12 mouse cellular contexts compared by ENCODE assay signal in the genomic region with DNA sequence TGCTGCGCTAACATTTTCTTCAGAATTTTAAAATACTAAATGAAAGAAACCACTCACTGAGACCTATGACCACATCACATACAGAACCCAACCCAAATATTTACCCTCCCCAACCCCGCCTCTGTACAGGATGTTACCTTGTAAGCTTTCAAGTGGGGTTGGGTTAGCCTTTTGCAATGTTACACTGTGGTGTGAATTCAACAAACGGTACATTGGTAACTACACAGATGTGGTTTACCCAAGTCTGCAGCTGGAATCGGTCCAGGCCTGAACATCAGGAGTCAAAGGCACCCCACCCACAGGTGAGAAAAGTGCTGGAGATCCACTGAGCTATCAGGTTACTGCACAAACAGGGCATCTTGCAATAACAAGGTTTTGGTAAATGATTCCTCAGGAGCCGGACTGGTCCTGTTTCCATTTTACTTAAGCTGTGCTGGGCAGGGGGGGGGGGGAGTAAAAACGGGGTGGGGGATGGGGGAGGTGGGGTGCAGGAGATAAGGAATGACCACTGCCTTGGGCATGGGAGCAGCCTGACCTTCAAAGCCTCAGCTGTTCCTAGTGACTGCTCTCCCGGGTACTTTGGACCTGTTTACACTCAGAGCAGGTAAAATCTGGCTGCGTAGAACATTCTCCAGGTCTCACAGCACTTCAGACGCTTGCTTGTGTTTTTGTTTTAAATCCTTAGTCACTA. TPM values are rescaled to one million over a fixed set of nuclear protein-coding genes. Genes with fewer than 3 reads are reported as not detected.
A peak's percentile ranks its signal among the peaks of the same experiment; 100 is the strongest.
DNase-seq lines count a peak whose midpoint lies in the region; ATAC-seq and TF ChIP-seq lines count a peak whose summit lies in the region.
"Had no signal": no experiment of that assay in that cellular context is flagged by ENCODE, and none has a peak within 500 bp of the region (broad histone marks: within the 10 kb centered on the region; RNA-seq: fewer than 3 reads in every experiment).

No protein-coding gene starts in this region.

- 52% methylated on average over 9 of the region's 9 CpGs for WGBS in intestine, embryonic 16.5 days
- WGBS in liver, adult 2 months = 20% methylated on average over 9 of the region's 9 CpGs

- intact Hi-C loops in heart, postnatal 14 days (cut with DNase I) = no loop called here

- H3K9ac ChIP-seq in intestine, embryonic 16.5 days (ENCODE audit: low read depth, low read length) = no peak overlapping the region
- H3K9ac ChIP-seq in liver, adult 2 months (ENCODE audit: low read depth, low read length) = no peak overlapping the region
- H3K9ac ChIP-seq: hindbrain, embryonic 15.5 days; neural tube, embryonic 13.5 days had no signal

- ATAC-seq in CD4-positive, CD25-positive, alpha-beta regulatory T cell, adult 4 months = peak; percentile 51
- peak; percentile 56 for ATAC-seq in intestine, embryonic 16.5 days

- H3K27ac ChIP-seq in intestine, embryonic 16.5 days (ENCODE audit: low read length) = no peak overlapping the region
- H3K27ac ChIP-seq in liver, adult 2 months (replicated peaks; ENCODE audit: insufficient read depth, low read depth, low read length) = peak overlapping the region; percentile 49
- H3K27ac ChIP-seq: hindbrain, embryonic 15.5 days; macrophage; neural tube, embryonic 13.5 days had no signal

- DNase-seq in liver, adult 2 months (ENCODE audit: extremely low read depth, low read depth, low spot score) = peak; percentile 58
- DNase-seq in naive thymus-derived CD4-positive, alpha-beta T cell, adult 2 months (ENCODE audit: low read depth) = peak; percentile 74
- no peak for DNase-seq in c-Kit-positive CD71-positive TER-119-positive erythroid progenitor cells, embryonic 14.5 days (ENCODE audit: low spot score)
- DNase-seq in heart, postnatal 14 days = no peak
- DNase-seq in retina, postnatal 1 day = no peak
- DNase-seq in cerebellum, adult 11 months = no peak
- DNase-seq: adrenal gland, postnatal 14 days had no signal

- no peak overlapping the region for H3K4me3 ChIP-seq in intestine, embryonic 16.5 days (ENCODE audit: low read length)
- no peak overlapping the region for H3K4me3 ChIP-seq in liver, adult 2 months (ENCODE audit: insufficient read depth, low read depth, low read length)
- H3K4me3 ChIP-seq: hindbrain, embryonic 15.5 days; neural tube, embryonic 13.5 days had no signal

- no peaks in the 10 kb centered on the region for H3K36me3 ChIP-seq in intestine, embryonic 16.5 days (ENCODE audit: control insufficient read depth, insufficient read depth, low read length)
- no peaks in the 10 kb centered on the region for H3K36me3 ChIP-seq in liver, adult 2 months (ENCODE audit: control insufficient read depth, insufficient read depth, low read length)

- TF ChIP-seq CTCF in liver, adult 2 months (IDR thresholded peaks at IDR 0.05; ENCODE audit: low read depth, low read length) = no peak

- no peak for TF ChIP-seq POLR2A in liver, adult 2 months (IDR thresholded peaks at IDR 0.05; ENCODE audit: extremely low read depth, insufficient read depth, low read length)

- no peaks in the 10 kb centered on the region for H3K79me2 ChIP-seq in liver, adult 2 months (ENCODE audit: control insufficient read depth, insufficient read depth, low read length)

- H3K4me1 ChIP-seq in intestine, embryonic 16.5 days (ENCODE audit: control insufficient read depth, insufficient read depth, low read length) = no peaks in the 10 kb centered on the region
- peaks cover 19% of the 10 kb centered on the region for H3K4me1 ChIP-seq in liver, adult 2 months (ENCODE audit: control insufficient read depth, insufficient read depth, low read length)
- H3K4me1 ChIP-seq: hindbrain, embryonic 15.5 days; neural tube, embryonic 13.5 days had no signal

- H3K4me2 ChIP-seq in intestine, embryonic 16.5 days (ENCODE audit: low read depth, low read length) = no peak overlapping the region
- H3K4me2 ChIP-seq: hindbrain, embryonic 15.5 days; neural tube, embryonic 13.5 days had no signal

- H3K9me3 ChIP-seq in intestine, embryonic 16.5 days (ENCODE audit: control insufficient read depth, low read length) = no peaks in the 10 kb centered on the region
- H3K9me3 ChIP-seq: hindbrain, embryonic 15.5 days; neural tube, embryonic 13.5 days had no signal

- H3K27me3 ChIP-seq in intestine, embryonic 16.5 days (replicated peaks; ENCODE audit: control insufficient read depth, insufficient read depth, low read length) = no peaks in the 10 kb centered on the region
- H3K27me3 ChIP-seq in liver, adult 2 months (ENCODE audit: control insufficient read depth, insufficient read depth, low read length) = no peaks in the 10 kb centered on the region
- H3K27me3 ChIP-seq: hindbrain, embryonic 15.5 days; neural tube, embryonic 13.5 days had no signal

RNA-seq across cellular contexts. Expression of a gene that starts 3.6 kb away (rescaled TPM):
- not detected for polyA plus RNA-seq in CD4-positive, CD25-positive, alpha-beta regulatory T cell, adult 4 months (2017; shearing (Covaris generic))
- polyA plus RNA-seq in intestine, embryonic 16.5 days (2015; fragmentation: Nextera tagmentation; extraction: Ambion mirVana) = 5.1 and 5.4 TPM in 2 replicates
- total RNA-seq in liver, adult 2 months (2014; rRNA removed) = 0.20 and 0.28 TPM in 2 replicates
- 0.31 and 0.44 TPM in 2 replicates for polyA plus RNA-seq in liver, adult 2 months (2012; rRNA removed)
- 1 to 10 TPM; 2.8 to 3.5 TPM for total RNA-seq in heart, postnatal 14 days (2021)
- polyA plus RNA-seq: macrophage had no signal

RNA-seq across cellular contexts. Expression of a gene that starts 11.8 kb away (rescaled TPM):
- not detected for polyA plus RNA-seq in CD4-positive, CD25-positive, alpha-beta regulatory T cell, adult 4 months (2017; shearing (Covaris generic))
- not detected in 2 replicates for polyA plus RNA-seq in intestine, embryonic 16.5 days (2015; fragmentation: Nextera tagmentation; extraction: Ambion mirVana)
- not detected in 2 replicates for total RNA-seq in liver, adult 2 months (2014; rRNA removed)
- not detected in 2 replicates for polyA plus RNA-seq in liver, adult 2 months (2012; rRNA removed)
- total RNA-seq in heart, postnatal 14 days (2021) = not detected
- total RNA-seq: adrenal gland, postnatal 14 days had no signal
- polyA plus RNA-seq: hindbrain, embryonic 15.5 days; macrophage; neural tube, embryonic 13.5 days had no signal

Comparison
In these comparisons a context has a peak if more than half of its experiments do, and no peak if none do; other contexts are left out.
1. DNase-seq: peak in liver, adult 2 months (single experiment) and naive thymus-derived CD4-positive, alpha-beta T cell, adult 2 months (single experiment); none in c-Kit-positive CD71-positive TER-119-positive erythroid progenitor cells, embryonic 14.5 days (single experiment), heart, postnatal 14 days (0 of 2), retina, postnatal 1 day (single experiment) and cerebellum, adult 11 months (single experiment).